Mouse (Mus musculus): ENCODE data around the gene Nol7. TPM values are rescaled to one million over a fixed set of nuclear protein-coding genes. Genes with fewer than 3 reads are reported as not detected.

Gene Nol7
- polyA plus RNA-seq, 1 experiment: 122 TPM

DNA sequence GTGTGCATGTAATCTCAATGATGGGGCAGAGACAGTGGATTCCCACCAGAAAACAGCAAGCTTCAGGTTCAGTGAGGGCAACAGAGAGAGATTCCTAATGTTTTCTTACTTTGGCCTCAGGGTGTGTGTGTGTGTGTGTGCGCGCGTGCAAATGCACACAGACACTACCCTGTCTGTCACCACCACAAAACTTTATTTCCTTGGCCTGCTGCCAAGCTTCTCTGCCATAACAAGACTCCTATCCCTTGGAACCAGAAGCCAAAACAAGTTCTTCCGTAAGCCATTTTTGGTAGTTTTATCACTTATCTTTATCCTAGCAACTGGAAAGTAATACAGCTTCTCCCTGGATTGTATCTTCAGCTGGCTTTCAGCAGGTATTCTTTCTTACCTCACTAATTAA lies 30.2 kb downstream of the Nol7 start:
- no peak for DNase-seq (ENCODE audit: low spot score)

DNA sequence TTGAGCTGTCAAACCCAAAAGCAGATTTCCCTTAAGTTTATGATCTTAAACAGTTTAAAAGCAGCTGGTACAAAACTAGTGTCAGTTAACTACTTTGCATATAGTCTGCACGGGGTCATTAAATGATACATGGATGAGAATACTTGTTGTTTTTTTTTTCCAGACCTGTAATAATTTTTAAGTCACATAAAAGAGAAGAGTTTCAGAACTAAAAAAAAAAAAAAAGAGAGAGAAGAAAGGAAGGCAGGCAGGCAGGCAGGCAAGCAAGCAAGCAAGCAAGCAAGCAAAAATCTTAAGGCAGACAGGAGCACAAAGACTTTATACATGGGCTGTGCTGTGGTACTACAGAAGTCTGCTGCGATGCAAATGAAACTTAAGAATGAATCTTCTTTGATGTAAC lies 35.2 kb downstream of the Nol7 start:
- no peak for DNase-seq (ENCODE audit: low spot score)

DNA sequence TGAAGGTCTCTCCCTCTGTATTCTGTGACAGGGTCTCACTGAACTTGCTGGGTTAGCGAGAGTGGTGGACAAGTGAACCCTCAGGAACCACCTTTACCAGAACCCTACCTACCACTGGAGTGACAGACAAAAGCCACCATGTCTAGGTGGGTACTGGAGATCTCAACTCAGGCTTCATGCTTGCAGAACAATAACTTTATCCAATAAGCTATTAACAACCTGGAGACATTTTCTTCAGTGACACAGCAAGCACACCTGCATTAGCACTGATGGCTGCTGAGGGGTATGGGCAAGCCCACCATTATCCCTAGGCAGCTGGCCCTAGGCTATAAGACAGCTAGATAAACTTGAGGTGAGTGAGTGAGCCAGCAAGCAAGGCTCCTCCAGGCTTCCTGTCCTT lies 42.2 kb downstream of the Nol7 start:
- DNase-seq (ENCODE audit: low spot score): no peak

DNA sequence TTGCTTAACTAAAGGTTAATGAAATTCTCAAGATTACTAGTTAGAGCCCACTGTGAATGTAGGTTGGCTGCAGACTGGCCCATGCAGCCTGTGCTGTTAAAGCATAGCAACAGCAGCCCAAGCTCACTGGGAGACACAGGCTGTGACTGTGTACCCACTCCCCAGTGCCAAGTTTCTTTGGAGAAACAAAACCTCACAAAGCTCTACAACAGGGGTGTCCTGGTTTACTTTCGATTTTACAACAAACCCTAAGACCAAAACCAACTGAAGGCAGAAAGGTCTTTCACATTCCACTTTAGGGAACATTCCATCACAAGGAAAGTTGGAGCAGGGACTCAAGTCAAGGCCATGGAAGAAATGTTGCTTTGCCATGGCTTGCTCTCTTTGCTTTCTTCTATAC lies 44.4 kb downstream of the Nol7 start:
- DNase-seq (ENCODE audit: low spot score): no peak

DNA sequence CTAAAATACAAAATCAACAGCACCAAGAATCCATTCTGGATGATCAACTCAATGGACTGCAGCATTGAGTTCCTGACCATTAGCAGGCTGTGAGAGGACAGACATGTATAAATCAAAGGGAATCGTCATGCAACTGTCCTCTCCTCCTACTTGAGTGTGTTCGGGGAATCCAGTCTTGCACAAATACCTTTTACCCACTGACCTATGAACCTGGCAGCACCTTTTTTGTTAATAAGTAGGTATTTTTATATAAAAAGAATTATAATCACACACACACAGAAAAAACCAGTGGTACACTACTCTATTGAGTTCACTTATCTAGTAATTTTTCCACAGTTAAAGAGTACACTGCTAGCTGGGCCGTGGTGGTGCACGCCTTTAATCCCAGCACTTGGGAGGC lies 45.5 kb downstream of the Nol7 start:
- DNase-seq (ENCODE audit: low spot score): no peak

DNA sequence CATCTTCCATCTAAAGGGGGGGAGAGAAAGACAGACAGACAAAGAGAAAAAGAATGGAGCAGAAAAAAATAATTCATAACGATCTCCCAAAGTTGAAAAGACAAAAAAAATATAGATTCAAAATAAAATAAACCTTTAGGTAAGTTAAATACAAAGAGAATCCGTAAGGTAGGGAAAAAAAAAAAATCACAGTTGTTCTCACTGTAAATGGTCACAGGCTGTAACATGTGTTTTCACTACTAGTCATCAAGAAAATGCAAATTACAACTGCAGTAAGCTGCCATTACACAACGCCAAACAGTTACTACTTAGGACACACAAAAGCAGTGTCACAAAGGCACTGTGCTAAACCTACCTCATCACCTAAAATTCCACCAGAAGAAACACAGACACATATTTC lies 46.5 kb downstream of the Nol7 start:
- no peak for DNase-seq (ENCODE audit: low spot score)

DNA sequence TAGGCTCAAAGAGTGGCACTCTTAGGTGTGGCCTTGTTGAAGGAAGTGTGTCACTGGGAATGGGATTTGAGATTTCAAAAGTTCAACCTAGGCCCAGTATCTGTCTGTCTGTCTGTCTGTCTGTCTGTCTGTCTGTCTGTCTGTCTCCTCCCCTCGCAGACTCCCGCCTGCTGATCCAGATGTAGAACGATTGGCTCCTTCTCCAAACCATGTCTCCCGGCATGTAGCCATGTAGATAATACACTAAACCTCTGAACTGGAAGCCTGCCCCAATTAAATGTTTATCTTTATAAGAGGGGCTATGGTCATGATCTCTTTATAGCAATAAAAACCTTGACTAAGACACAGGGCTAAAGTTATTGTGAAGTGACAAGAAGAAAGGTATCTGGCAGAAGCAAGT lies 47.6 kb downstream of the Nol7 start:
- no peak for DNase-seq (ENCODE audit: low spot score)

DNA sequence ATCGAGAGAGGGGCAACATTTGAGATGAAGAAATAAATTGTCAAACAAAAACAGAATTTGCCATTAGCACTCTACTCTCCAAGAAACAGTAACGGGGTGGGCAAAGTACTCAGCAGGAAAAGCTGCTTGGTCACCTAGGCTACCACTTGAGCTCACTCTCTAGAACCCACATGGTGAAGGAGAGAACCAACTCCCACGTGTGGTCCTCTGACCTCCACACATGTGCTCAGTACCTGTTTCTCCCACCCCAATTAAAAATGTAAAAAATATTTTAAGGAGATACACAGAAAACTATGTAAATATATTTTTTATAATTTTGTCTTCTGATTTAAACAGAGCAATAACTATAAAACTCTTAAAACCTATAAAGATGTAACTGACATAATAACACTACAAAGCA lies 49.5 kb downstream of the Nol7 start:
- DNase-seq (ENCODE audit: low spot score): no peak

DNA sequence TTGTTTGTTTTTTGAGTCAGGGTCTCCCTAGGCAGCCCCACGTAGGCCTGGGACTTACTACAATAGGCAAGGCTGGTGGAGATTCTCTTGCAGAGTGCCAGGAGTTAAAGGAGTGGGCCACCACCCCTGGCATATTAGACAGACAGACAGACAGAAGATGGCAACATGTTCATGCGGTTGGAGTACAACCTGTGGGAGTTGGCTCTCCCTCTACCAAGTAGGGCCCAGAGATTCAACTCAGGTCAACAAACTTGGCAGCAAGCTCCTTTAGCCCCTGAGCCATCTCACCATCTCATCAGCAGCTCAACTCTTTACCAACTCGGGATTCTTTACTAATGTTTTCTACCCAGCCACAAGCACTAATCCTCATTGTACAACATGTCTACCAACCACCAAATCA lies 52.5 kb downstream of the Nol7 start:
- no peak for DNase-seq (ENCODE audit: low spot score)

DNA sequence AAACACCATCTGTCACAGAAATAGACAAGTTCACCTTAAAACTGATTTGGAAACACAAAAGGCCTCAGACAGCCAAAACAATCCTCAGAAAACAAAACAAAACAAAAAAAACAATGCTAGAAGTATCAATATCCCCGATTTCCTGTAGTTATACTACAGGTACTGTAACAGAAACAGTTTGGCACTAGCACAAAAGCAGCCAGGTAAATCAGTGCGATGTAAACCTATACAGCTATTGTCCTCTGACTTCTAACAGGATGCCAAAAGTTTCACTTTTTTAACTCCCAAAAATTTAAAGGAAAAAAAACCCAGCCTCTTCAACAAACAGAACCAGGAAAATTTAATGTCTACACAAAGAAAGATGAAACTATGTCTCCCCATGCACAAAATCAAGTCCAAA lies 54.0 kb downstream of the Nol7 start:
- DNase-seq (ENCODE audit: low spot score): no peak

DNA sequence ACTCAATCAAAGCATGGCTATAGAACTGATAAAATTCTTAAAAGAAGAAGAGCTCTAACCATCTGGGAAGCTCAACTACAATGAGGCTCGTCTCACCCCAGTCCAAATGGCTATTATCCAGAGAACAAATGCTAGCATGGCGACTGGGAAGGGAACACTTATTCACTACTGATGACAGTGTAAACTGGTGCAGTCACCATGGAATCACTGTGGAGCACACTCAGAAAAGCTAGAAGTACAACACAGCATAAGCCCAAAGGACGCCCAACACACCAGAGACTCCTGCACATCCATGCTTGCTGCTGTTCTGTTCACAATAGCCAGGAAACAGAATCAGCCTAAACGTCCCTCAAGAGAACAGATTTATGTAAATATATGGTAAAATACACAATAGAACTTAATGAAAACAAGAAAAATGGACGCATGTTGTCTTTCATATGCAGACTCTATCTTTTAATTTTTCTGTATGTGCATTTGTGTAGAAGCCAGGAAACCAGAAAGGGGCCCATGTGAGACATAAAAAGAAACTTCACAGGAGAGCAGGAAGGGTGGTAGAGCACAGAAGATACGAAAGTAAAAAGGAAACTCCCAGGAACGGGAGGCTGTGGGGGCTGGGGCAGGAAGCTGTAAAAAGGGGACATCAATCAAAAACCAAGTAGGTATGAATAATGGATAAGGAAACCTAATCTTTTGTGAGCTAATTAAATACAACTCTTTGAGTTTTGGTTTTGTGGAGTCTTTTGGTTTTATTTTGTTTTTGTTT lies 54.8 kb downstream of the Nol7 start:
- no peak for DNase-seq (ENCODE audit: low spot score)

DNA sequence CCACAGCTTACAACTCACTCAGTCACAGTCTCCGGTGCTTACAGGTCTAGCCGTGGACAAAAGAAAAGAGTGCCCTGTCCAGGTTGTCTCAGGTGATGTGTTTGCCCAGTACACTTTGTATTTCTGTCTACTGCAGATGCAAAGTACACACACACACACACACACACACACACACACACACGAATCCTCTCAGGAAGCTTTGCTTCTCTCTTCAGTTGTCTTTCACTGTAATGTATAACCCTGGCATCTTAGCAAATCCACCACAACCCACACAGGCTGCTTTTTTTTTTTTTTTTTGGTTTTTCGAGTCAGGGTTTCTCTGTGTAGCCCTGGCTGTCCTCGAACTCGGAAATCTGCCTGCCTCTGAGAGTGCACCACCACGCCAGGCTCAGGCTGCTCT lies 56.2 kb downstream of the Nol7 start:
- no peak for DNase-seq (ENCODE audit: low spot score)

Other genes with a start within 250 kb of the Nol7 start
- 23.7 and 25.1 TPM in 2 replicates for gene Tbc1d7, start 226.9 kb upstream of the Nol7 start, polyA plus RNA-seq (2012; rRNA removed)
- 3.6 and 4.7 TPM in 2 replicates for gene Gfod1, start 94.2 kb upstream of the Nol7 start, polyA plus RNA-seq (2012; rRNA removed)
- 18.1 and 19.6 TPM in 2 replicates for gene Sirt5, start 32.9 kb upstream of the Nol7 start, polyA plus RNA-seq (2012; rRNA removed)
- 32.7 and 36.6 TPM in 2 replicates for gene Ranbp9, start 82.9 kb downstream of the Nol7 start, polyA plus RNA-seq (2012; rRNA removed)
- gene Mcur1, start 161.8 kb downstream of the Nol7 start, polyA plus RNA-seq (2012; rRNA removed): 15.7 and 18.1 TPM in 2 replicates
- 0.60 and 0.83 TPM in 2 replicates for gene Rnf182, start 217.3 kb downstream of the Nol7 start, polyA plus RNA-seq (2012; rRNA removed)

Measured in urinary bladder, adult 2 months (tissue).